Mouse (Mus musculus): ENCODE results near the gene Lhx1.

Gene Lhx1

DNA sequence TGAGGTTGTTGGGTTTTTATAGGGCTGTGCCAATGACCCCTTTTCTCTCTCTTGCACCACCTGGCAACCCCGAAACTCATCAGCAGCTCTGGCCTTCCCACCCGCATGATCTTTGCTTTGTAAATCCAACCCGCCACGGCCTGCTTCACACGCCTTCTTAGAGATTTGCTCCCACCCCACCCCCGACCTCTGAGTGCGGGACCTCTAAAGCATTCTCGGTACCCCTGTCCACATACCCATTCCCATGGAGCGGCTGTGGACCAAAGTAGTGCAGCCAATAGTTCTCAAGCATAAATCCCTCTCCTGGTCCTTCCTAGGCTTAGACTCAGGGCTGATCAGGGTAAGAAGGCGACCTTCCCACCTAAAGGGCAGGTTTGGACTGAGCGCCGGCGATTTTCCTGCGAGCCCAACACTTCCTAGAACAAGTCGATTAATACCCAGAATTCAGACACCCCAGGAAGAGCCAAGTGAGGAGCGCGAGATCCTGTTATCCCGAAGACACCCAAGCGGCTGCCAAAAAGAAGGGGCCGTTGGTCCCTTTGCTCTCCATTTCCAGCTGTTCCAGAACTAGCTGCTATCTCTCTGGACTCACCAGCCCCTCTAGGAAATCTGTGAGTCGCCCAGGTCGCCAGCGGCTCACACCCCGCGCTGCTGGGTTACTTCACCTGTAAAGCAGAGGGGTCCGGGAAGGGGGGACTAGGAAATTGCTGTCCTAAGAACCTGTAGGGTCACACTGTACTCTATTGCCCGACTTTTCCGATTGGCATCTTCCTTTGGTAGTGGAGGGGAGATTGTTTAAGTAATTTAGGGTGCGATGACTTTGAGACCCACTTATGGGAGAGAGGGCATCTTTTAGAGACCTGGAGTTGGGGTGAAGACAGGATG, 1.9 kb upstream of the Lhx1 start:
- no peak for DNase-seq (ENCODE audit: low read depth, low spot score)

- DNase-seq (ENCODE audit: low read depth, low spot score), result no peak
These were observed 1.1 kb upstream of the Lhx1 start for GRCm38 (mm10) chr11:84526451-84526850.

GRCm38 (mm10) chr11:84524511-84525270, 644 bp downstream of the Lhx1 start:
- DNase-seq (ENCODE audit: low read depth, low spot score), result no peak

- no peak for DNase-seq (ENCODE audit: low read depth, low spot score)
These were observed 1.4 kb downstream of the Lhx1 start for GRCm38 (mm10) chr11:84523841-84524510.

- no peak for DNase-seq (ENCODE audit: low read depth, low spot score)
These were observed 2.0 kb downstream of the Lhx1 start for GRCm38 (mm10) chr11:84523321-84523831.

- DNase-seq (ENCODE audit: low read depth, low spot score), result no peak
These were observed 2.6 kb downstream of the Lhx1 start for GRCm38 (mm10) chr11:84522577-84523320.

DNA sequence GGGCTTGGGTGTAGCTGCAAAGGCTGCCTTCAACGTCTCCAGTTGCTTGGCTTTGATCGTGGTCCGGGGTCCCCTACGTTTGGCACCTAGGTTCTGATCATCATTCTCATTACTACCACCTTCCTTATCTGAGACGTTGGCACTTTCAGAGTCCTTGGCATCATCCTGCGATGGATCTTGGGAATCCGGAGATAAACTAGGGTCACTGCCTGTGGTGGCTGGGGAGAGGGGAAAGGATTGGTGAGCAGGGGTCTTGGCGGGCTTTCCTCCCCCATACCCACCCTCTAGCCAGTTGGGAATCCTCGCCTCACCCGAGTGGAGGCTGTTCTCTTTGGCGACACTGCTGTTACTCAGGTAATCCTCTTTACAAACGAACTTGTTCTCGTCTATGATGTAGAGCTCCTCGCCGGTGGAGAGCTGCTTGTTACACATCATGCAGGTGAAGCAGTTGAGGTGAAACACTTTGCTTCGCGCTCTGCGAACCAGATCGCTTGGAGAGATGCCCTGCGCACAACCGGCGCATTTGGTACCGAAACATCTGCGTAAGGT, 3.5 kb downstream of the Lhx1 start:
- no peak for DNase-seq (ENCODE audit: low read depth, low spot score)

GRCm38 (mm10) chr11:84521071-84521390, 4.3 kb downstream of the Lhx1 start:
- DNase-seq (ENCODE audit: low read depth, low spot score), result no peak

GRCm38 (mm10) chr11:84520269-84521070, 4.9 kb downstream of the Lhx1 start:
- no peak for DNase-seq (ENCODE audit: low read depth, low spot score)

GRCm38 (mm10) chr11:84519576-84520268, 5.6 kb downstream of the Lhx1 start:
- DNase-seq (ENCODE audit: low read depth, low spot score), result no peak

DNA sequence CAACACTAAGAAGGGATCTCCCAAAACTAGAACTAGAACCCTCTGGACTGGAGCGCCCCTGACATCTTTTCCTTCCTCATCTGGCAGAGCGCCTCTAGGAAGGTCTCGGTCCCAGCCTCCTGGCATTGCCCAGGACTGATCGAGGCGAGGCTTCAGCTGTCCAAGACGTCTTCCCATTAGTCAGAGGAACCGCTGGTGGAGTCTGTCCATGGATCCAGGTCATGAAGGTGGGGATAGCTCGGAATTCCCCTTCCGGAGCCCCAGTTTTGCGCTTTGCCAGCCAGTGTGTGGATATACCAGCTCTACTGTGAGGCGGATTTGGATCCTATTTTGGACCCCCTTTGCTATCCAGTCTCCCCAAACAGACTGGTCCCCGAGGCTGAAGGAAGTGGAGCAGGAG, 6.3 kb downstream of the Lhx1 start:
- no peak for DNase-seq (ENCODE audit: low read depth, low spot score)

- DNase-seq (ENCODE audit: low read depth, low spot score), result no peak
These were observed 7.1 kb downstream of the Lhx1 start for GRCm38 (mm10) chr11:84518261-84518660.

DNA sequence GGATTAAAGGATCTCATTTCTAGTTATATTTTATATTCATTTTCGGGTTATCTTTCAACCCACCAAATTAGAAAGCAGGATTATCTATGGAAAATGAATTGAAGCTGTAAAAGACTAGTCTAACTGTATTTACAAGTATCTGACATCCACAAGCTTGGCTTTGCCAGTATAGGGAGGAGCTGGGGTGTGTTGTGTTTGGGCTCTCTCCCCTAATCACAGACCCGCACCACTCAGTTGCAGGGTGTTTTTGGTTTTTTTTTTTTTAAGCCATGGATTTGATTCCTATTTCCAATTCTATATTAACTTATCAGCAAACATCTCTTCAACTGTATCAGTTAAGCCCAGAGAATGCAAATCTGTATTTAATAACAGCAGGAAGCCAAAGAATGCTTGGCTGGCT, 7.9 kb downstream of the Lhx1 start:
- DNase-seq (ENCODE audit: low read depth, low spot score), result no peak

DNA sequence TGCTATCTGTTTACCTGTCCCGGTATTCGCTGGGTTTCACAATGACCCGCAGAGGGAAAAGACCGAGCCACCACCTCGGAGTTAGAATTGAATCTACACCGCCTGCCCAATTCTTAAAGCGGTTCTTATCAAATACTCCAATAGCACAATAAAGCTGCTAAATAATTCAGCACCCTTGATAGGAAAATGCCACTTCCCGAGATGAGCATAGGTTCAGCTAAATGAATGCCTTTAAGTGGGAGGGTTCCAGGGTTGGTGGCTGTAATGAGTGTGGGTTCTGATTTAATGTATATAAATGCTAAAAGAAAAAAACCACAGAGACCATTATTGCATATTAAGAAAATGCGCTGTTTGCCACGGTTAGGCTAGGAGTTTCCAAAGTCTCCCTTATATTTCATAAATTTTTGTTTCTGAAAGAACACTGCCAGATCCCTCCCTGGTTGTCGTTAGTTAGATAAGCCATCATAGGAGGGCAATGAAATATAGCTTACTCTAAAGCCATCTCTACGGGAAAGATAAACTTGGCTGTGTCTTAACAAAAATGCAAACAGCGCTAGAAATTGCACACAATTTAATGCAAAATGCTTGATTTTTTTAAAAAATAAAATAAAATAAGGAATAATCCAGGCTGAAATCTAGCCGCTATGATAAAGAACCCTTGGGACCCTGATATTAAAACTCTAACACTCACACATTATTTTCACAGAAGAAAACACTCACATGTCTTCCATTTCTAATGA, 8.7 kb downstream of the Lhx1 start:
- DNase-seq (ENCODE audit: low read depth, low spot score), result no peak

DNA sequence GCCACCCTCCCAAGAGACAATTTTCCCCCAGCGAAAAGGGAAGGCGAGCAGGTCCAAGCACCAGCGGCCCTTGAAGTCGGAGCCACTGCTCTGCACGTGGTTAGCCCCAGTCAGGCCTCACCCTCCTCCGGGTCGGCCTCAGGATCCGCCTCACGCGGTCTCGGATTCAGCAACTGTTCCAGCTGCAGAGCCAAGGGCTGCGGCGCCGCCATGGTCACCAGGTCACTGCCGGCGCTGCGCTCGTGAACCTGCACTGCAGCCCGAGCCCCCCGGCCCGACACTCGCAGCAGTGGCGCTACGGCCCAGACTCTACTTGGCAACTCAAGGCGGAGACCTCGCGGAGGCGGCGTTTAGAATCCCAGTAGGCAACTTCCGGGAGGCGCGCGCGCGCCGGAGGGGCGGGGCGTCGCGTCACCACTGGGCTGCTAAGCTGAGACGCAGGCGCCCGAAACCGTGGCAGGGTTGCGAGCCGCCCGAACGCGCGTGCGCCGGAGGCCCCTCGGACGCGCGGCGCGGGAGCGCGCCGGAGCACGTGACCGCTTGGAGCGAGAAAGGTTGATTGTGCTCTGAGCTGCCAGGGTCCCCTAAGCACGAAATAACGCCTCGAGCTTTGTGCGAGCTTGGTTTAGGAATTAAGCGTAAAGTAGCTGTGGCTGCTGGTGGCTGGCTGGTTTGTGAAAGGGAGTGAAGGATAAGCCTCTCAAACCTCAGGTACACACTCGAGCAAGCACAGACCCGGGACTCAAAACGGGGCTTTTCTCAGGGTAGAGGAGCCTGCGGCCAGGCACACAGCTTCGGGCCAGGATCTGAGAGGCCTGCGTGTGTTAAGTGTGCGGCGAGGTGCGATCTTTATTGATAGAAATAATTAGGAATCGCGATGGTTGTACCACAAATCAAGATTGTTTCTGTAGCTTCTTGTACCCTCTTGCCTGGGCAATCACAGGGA, 11.9 kb downstream of the Lhx1 start, which contains the start of gene Aatf:
Gene Aatf (minus strand): TSS at position 352 of the 946 bp plus-strand sequence.
- DNase-seq (ENCODE audit: low read depth, low spot score), result peak; percentile 99

- DNase-seq (ENCODE audit: low read depth, low spot score), result no peak
These were observed 13.3 kb downstream of the Lhx1 start for GRCm38 (mm10) chr11:84512031-84512430.

DNA sequence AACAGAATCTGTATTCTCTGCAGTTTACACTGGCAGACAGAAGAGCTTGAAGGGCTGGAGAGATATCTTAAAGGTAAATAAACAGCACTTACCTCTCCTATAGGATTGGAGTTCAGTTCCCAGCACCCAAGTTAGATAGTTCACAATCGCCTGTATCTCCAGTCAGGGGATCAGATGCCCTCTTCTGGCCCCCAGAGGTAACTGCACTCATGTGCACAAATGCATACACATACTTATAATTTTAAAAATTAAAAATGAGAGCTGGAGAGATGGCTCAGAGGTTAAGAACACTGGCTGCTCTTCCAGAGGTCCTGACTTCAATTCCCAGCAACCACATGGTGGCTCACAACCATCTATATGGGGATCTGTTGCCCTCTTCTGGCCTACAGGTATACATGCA, 21.0 kb downstream of the Lhx1 start:
- DNase-seq (ENCODE audit: low read depth, low spot score), result no peak

- DNase-seq (ENCODE audit: low read depth, low spot score), result no peak
These were observed 27.4 kb downstream of the Lhx1 start for GRCm38 (mm10) chr11:84497944-84498343.
